Comparison of ENCODE assay signal across 12 mouse cellular contexts in the genomic region with DNA sequence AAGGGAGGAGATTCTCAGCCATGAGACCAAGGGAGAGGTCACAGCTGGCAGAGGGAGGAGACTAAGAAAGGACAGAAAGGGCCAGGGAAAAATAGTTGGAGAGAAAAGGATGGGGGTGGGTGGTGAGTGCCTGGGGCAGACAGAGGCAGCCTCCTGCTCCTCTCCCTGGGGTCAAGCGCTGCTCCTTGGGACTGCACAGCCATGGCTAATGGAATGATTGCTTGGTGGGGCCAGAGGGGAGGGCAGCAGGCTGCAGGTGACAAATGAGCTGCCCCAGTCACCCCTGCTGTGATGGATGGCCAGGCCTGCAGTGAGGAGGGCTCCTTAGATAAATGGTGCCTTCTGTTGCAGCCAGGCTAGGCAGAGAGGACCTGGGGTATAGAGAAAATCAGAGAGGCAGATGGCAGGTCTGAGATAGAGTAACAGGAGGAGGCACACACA. TPM values are rescaled to one million over a fixed set of nuclear protein-coding genes. Genes with fewer than 3 reads are reported as not detected.
DNase-seq lines count a peak whose midpoint lies in the region; ATAC-seq and TF ChIP-seq lines count a peak whose summit lies in the region.
"Had no signal": no experiment of that assay in that cellular context is flagged by ENCODE, and none has a peak within 500 bp of the region (broad histone marks: within the 10 kb centered on the region; RNA-seq: fewer than 3 reads in every experiment).

No protein-coding gene starts in this region.

- WGBS in kidney, postnatal 0 days = 5% methylated on average over 1 of the region's 1 CpGs
- WGBS in embryonic facial prominence, embryonic 13.5 days = 8% methylated on average over 1 of the region's 1 CpGs
- 17% methylated on average over 1 of the region's 1 CpGs for WGBS in hindbrain, postnatal 0 days

- H3K36me3 ChIP-seq in kidney, postnatal 0 days (ENCODE audit: insufficient read depth, low read length) = no peaks in the 10 kb centered on the region
- no peaks in the 10 kb centered on the region for H3K36me3 ChIP-seq in embryonic facial prominence, embryonic 13.5 days
- no peaks in the 10 kb centered on the region for H3K36me3 ChIP-seq in hindbrain, postnatal 0 days (ENCODE audit: insufficient read depth, low read length)

- no peaks in the 10 kb centered on the region for H3K27me3 ChIP-seq in kidney, postnatal 0 days (ENCODE audit: insufficient read depth, low read length)
- H3K27me3 ChIP-seq in embryonic facial prominence, embryonic 13.5 days = no peaks in the 10 kb centered on the region; the same call in 1 of the 2 replicates
- H3K27me3 ChIP-seq in hindbrain, postnatal 0 days (ENCODE audit: insufficient read depth, low read length) = no peaks in the 10 kb centered on the region

- H3K27ac ChIP-seq in kidney, postnatal 0 days = no peak overlapping the region
- no peak overlapping the region for H3K27ac ChIP-seq in embryonic facial prominence, embryonic 13.5 days
- H3K27ac ChIP-seq in hindbrain, postnatal 0 days = no peak overlapping the region
- no peak overlapping the region for H3K27ac ChIP-seq in left cerebral cortex, adult 2 months

- no peak overlapping the region for H3K9ac ChIP-seq in kidney, postnatal 0 days (ENCODE audit: low read depth, low read length)
- H3K9ac ChIP-seq in embryonic facial prominence, embryonic 13.5 days = peak overlapping the region; percentile 61
- no peak overlapping the region for H3K9ac ChIP-seq in hindbrain, postnatal 0 days (replicated peaks; ENCODE audit: low read length)

- DNase-seq in kidney, postnatal 0 days (ENCODE audit: low spot score) = peak; percentile 46
- DNase-seq in kidney, postnatal 4 days = no peak
- peak; percentile 23 for DNase-seq in hindbrain, postnatal 0 days (ENCODE audit: low spot score)
- DNase-seq in retina, embryonic 14.5 days (ENCODE audit: low spot score) = peak; percentile 47
- DNase-seq in heart, postnatal 25 days (ENCODE audit: low spot score) = no peak
- DNase-seq in left cerebral cortex, adult 2 months (ENCODE audit: extremely low spot score in 1 of 2, low spot score in 2 of 2) = no peak
- DNase-seq: kidney, adult 18-20 months; lung, adult 18-20 months had no signal

- no peaks in the 10 kb centered on the region for H3K9me3 ChIP-seq in kidney, postnatal 0 days (replicated peaks; ENCODE audit: low read length)
- H3K9me3 ChIP-seq in embryonic facial prominence, embryonic 13.5 days = peaks cover 12% of the 10 kb centered on the region
- no peaks in the 10 kb centered on the region; the same call in 1 of the 2 replicates for H3K9me3 ChIP-seq in hindbrain, postnatal 0 days (ENCODE audit: low read length)

- TF ChIP-seq CTCF in kidney, postnatal 0 days (IDR thresholded peaks at IDR 0.05; ENCODE audit: low read depth) = no peak
- TF ChIP-seq CTCF in hindbrain, postnatal 0 days (IDR thresholded peaks at IDR 0.05; ENCODE audit: low read depth) = no peak
- no peak for TF ChIP-seq CTCF in left cerebral cortex, adult 2 months (IDR thresholded peaks at IDR 0.05)

- H3K4me3 ChIP-seq in kidney, postnatal 0 days (replicated peaks; ENCODE audit: low read depth, low read length) = no peak overlapping the region
- no peak overlapping the region for H3K4me3 ChIP-seq in embryonic facial prominence, embryonic 13.5 days
- H3K4me3 ChIP-seq in hindbrain, postnatal 0 days (ENCODE audit: low read length) = no peak overlapping the region
- H3K4me3 ChIP-seq in left cerebral cortex, adult 2 months = no peak overlapping the region

- H3K4me2 ChIP-seq in kidney, postnatal 0 days (ENCODE audit: low read length) = no peak overlapping the region
- no peak overlapping the region for H3K4me2 ChIP-seq in embryonic facial prominence, embryonic 13.5 days
- H3K4me2 ChIP-seq in hindbrain, postnatal 0 days (ENCODE audit: low read depth, low read length) = no peak overlapping the region
- H3K4me2 ChIP-seq: heart, embryonic 11.5 days had no signal

- ATAC-seq in kidney, postnatal 0 days (replicated peaks; ENCODE audit: low FRiP score, low read depth) = 0 out of 2 replicates have a peak, but pooled peaks have one; percentile 12
- no peak for ATAC-seq in embryonic facial prominence, embryonic 13.5 days (ENCODE audit: insufficient number of reproducible peaks, insufficient read depth, low FRiP score, low TSS enrichment, low read depth)
- 0 out of 2 replicates have a peak, but pooled peaks have one; percentile 11 for ATAC-seq in hindbrain, postnatal 0 days
- ATAC-seq in granulocyte monocyte progenitor cell, adult 5-6 weeks (replicated peaks; ENCODE audit: poor library complexity, severe bottlenecking) = no peak
- ATAC-seq: CD4-positive, CD25-positive, alpha-beta regulatory T cell, adult 4 months had no signal

- intact Hi-C loops in heart, postnatal 25 days (cut with DNase I) = no loop called here
- intact Hi-C loops in left cerebral cortex, adult 2 months (cut with DNase I) = no loop called here

- 0 out of 2 replicates have a peak, but pooled peaks cover 3% of the 10 kb centered on the region for H3K4me1 ChIP-seq in kidney, postnatal 0 days (replicated peaks; ENCODE audit: insufficient read depth, low read length)
- peaks cover 16% of the 10 kb centered on the region for H3K4me1 ChIP-seq in embryonic facial prominence, embryonic 13.5 days
- peaks cover 6% of the 10 kb centered on the region for H3K4me1 ChIP-seq in hindbrain, postnatal 0 days (ENCODE audit: insufficient read depth, low read length)

RNA-seq across cellular contexts. Expression of a gene that starts 2.7 kb away (rescaled TPM):
- polyA plus RNA-seq in kidney, postnatal 0 days (2015; fragmentation: Nextera tagmentation; extraction: Ambion mirVana) = 12.9 and 16.7 TPM in 2 replicates
- 49.8 and 54.4 TPM in 2 replicates for polyA plus RNA-seq in embryonic facial prominence, embryonic 13.5 days (2015; fragmentation: Nextera tagmentation; extraction: Ambion mirVana)
- 76.6 and 81.3 TPM in 2 replicates for total RNA-seq in hindbrain, postnatal 0 days (2014; rRNA removed)
- polyA plus RNA-seq in hindbrain, postnatal 0 days (2015; fragmentation: Nextera tagmentation; extraction: Ambion mirVana) = 77.5 and 84.6 TPM in 2 replicates
- 1 to 10 TPM; 4.4 to 5.3 TPM for total RNA-seq in heart, postnatal 25 days (2021)
- total RNA-seq in granulocyte monocyte progenitor cell, adult 5-6 weeks (2014; fragmentation: Nextera tagmentation) = not detected in 2 replicates
- total RNA-seq in granulocyte monocyte progenitor cell, adult 5-6 weeks (2017) = not detected in 2 replicates
- 10 to 100 TPM; 39.8 to 42.6 TPM for total RNA-seq in left cerebral cortex, adult 2 months (2021)

RNA-seq across cellular contexts. Expression of a gene that starts 42.5 kb away (rescaled TPM):
- polyA plus RNA-seq in kidney, postnatal 0 days (2015; fragmentation: Nextera tagmentation; extraction: Ambion mirVana) = 0.06 and 0.07 TPM in 2 replicates
- polyA plus RNA-seq in embryonic facial prominence, embryonic 13.5 days (2015; fragmentation: Nextera tagmentation; extraction: Ambion mirVana) = 0.34 and 0.37 TPM in 2 replicates
- 78.6 and 79.4 TPM in 2 replicates for total RNA-seq in hindbrain, postnatal 0 days (2014; rRNA removed)
- polyA plus RNA-seq in hindbrain, postnatal 0 days (2015; fragmentation: Nextera tagmentation; extraction: Ambion mirVana) = 1.2 TPM in 2 replicates
- under 1 TPM; 0.68 to 0.70 TPM for total RNA-seq in heart, postnatal 25 days (2021)
- total RNA-seq in granulocyte monocyte progenitor cell, adult 5-6 weeks (2014; fragmentation: Nextera tagmentation) = not detected in 2 replicates
- not detected in 2 replicates for total RNA-seq in granulocyte monocyte progenitor cell, adult 5-6 weeks (2017)
- 100 to 1,000 TPM; 226 TPM for total RNA-seq in left cerebral cortex, adult 2 months (2021)
- polyA plus RNA-seq: CD4-positive, CD25-positive, alpha-beta regulatory T cell, adult 4 months had no signal

RNA-seq across cellular contexts. Expression of a gene that starts 49.7 kb away (rescaled TPM):
- polyA plus RNA-seq in kidney, postnatal 0 days (2015; fragmentation: Nextera tagmentation; extraction: Ambion mirVana) = 11.6 and 12.1 TPM in 2 replicates
- 12.7 and 16.2 TPM in 2 replicates for polyA plus RNA-seq in embryonic facial prominence, embryonic 13.5 days (2015; fragmentation: Nextera tagmentation; extraction: Ambion mirVana)
- 21.1 and 25.0 TPM in 2 replicates for total RNA-seq in hindbrain, postnatal 0 days (2014; rRNA removed)
- polyA plus RNA-seq in hindbrain, postnatal 0 days (2015; fragmentation: Nextera tagmentation; extraction: Ambion mirVana) = 9.1 and 9.4 TPM in 2 replicates
- 1 to 10 TPM; 8.3 TPM for total RNA-seq in heart, postnatal 25 days (2021)
- 5.5 and 8.7 TPM in 2 replicates for total RNA-seq in granulocyte monocyte progenitor cell, adult 5-6 weeks (2014; fragmentation: Nextera tagmentation)
- 4.4 and 9.4 TPM in 2 replicates for total RNA-seq in granulocyte monocyte progenitor cell, adult 5-6 weeks (2017)
- total RNA-seq in left cerebral cortex, adult 2 months (2021) = 10 to 100 TPM; 12.7 to 12.8 TPM

RNA-seq across cellular contexts. Expression of a gene that starts 52.5 kb away (rescaled TPM):
- 21.0 and 24.8 TPM in 2 replicates for polyA plus RNA-seq in kidney, postnatal 0 days (2015; fragmentation: Nextera tagmentation; extraction: Ambion mirVana)
- 44.9 and 45.6 TPM in 2 replicates for polyA plus RNA-seq in embryonic facial prominence, embryonic 13.5 days (2015; fragmentation: Nextera tagmentation; extraction: Ambion mirVana)
- 33.3 and 41.7 TPM in 2 replicates for total RNA-seq in hindbrain, postnatal 0 days (2014; rRNA removed)
- 33.2 and 35.8 TPM in 2 replicates for polyA plus RNA-seq in hindbrain, postnatal 0 days (2015; fragmentation: Nextera tagmentation; extraction: Ambion mirVana)
- 10 to 100 TPM; 22.9 to 24.3 TPM for total RNA-seq in heart, postnatal 25 days (2021)
- 19.2 and 20.9 TPM in 2 replicates for total RNA-seq in granulocyte monocyte progenitor cell, adult 5-6 weeks (2014; fragmentation: Nextera tagmentation)
- total RNA-seq in granulocyte monocyte progenitor cell, adult 5-6 weeks (2017) = 9.7 and 11.2 TPM in 2 replicates
- total RNA-seq in left cerebral cortex, adult 2 months (2021) = 10 to 100 TPM; 42.9 to 46.3 TPM

Comparison
In these comparisons a context has a peak if more than half of its experiments do, and no peak if none do; other contexts are left out.
1. DNase-seq: peak in kidney, postnatal 0 days (single experiment), hindbrain, postnatal 0 days (single experiment) and retina, embryonic 14.5 days (single experiment); none in kidney, postnatal 4 days (0 of 2), heart, postnatal 25 days (single experiment) and left cerebral cortex, adult 2 months (0 of 2).
2. ATAC-seq: peak in kidney, postnatal 0 days (single experiment) and hindbrain, postnatal 0 days (single experiment); none in embryonic facial prominence, embryonic 13.5 days (single experiment) and granulocyte monocyte progenitor cell, adult 5-6 weeks (single experiment).
3. RNA of a gene that starts 2.7 kb away (total RNA-seq): 76.6 to 81.3 TPM in hindbrain, postnatal 0 days and 39.8 to 42.6 TPM in left cerebral cortex, adult 2 months; 4.4 to 5.3 TPM in heart, postnatal 25 days and not detected in granulocyte monocyte progenitor cell, adult 5-6 weeks; every median in the first group is over 4 times any median in the second.
4. RNA of a gene that starts 42.5 kb away (total RNA-seq): 226 TPM in left cerebral cortex, adult 2 months and 78.6 to 79.4 TPM in hindbrain, postnatal 0 days; 0.68 to 0.70 TPM in heart, postnatal 25 days and not detected in granulocyte monocyte progenitor cell, adult 5-6 weeks; every median in the first group is over 10 times any median in the second.